Mouse (Mus musculus): ENCODE measurements around the gene Elmod1. TPM values are rescaled to one million over a fixed set of nuclear protein-coding genes. Genes with fewer than 3 reads are reported as not detected.

The Elmod1 gene
- total and polyA plus RNA-seq, 3 experiments, result not detected

DNA sequence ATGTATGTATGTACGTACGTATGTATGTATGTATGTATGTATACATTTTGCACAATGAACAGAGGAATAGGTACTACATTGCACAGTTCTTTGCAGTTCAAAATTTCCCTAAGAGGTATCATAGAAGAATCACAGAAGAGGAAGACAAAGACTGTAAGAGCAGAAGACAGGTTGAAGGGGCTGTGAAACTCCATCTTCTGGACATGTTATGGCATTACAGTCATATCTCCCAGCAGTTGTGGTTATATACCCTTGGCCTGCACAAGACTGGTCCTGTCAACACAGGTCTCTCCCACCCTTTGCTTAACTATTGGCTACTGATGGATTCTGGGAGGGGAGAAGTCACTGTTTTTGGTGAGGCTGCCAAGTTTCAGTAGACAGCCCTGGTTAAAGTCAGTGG, 27.6 kb downstream of the Elmod1 start:
- Histone ChIP-seq H3K4me1 (ENCODE audit: control insufficient read depth in 1 of 2, insufficient read depth in 2 of 2) (no peaks in the 10 kb centered on the region), H3K4me3 (replicated peaks in 1 of 3; ENCODE audit: low read depth in 2 of 3, low read length in 2 of 3, poor library complexity in 1 of 3) (no peak overlapping the region), H3K27ac (ENCODE audit: insufficient read depth, low read depth) (no peak overlapping the region), H3K36me3 (replicated peaks in 1 of 2; ENCODE audit: control insufficient read depth in 1 of 2, insufficient read depth in 1 of 2, low read length in 1 of 2) (no peaks in the 10 kb centered on the region), H3K79me2 (replicated peaks; ENCODE audit: control insufficient read depth, extremely low read depth, insufficient read depth, poor library complexity, severe bottlenecking) (no peaks in the 10 kb centered on the region; the same call in 1 of the 2 replicates), H3K9ac (ENCODE audit: insufficient read depth, low read depth) (no peak overlapping the region), H3K4me2 (ENCODE audit: insufficient read depth, low read depth, poor library complexity, severe bottlenecking) (no peak overlapping the region), H3K9me3 (replicated peaks; ENCODE audit: low read length) (no peaks in the 10 kb centered on the region), H3K27me3 (replicated peaks) (no peaks in the 10 kb centered on the region)
- in situ Hi-C loops (cut with MboI; ENCODE audit: low pct_ligation_motif_present, low pct_unique_long_range_greater_than_20kb, low sequenced_read_pairs), result no loop called here
- dilution Hi-C loops (cut with MboI; ENCODE audit: extremely low pct_ligation_motif_present, extremely low pct_unique_long_range_greater_than_20kb, low sequenced_read_pairs), result no loop called here
- TF ChIP-seq CTCF (conservative IDR thresholded peaks at IDR 0.05 in 1 of 2, IDR thresholded peaks at IDR 0.05 in 1 of 2; ENCODE audit: low read depth in 2 of 2, low read length in 2 of 2) (peak; percentile 36 to 72; a peak in 3 of 4 replicates), SMC3 (IDR thresholded peaks at IDR 0.05; ENCODE audit: low read depth, low read length) (peak; percentile 70), CHD1 (IDR thresholded peaks at IDR 0.05; ENCODE audit: low read depth, low read length) (no peak), RAD21 (IDR thresholded peaks at IDR 0.05; ENCODE audit: low read depth, low read length) (peak; percentile 32)
- DNase-seq (ENCODE audit: extremely low read depth), result peak; percentile 24

DNA sequence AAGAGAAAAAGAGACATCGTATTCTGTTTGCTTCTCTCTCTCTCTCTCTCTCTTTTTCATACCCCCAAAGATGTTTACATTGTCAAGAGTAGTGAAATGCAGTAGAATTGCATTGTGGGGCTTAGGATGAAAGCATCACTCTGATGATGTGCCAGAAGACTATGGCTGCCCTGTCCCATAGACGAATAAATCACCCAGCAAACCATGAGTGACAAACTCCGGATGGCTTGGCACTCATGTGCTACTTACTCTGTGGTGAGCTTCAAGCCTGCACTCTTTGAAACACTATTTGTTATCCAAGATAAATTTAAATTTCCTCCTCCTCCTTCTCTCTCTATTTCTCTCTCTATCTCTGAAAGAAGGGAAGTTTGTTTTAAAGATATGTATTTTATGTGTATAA, 36.5 kb downstream of the Elmod1 start:
- H3K9ac ChIP-seq (ENCODE audit: insufficient read depth, low read depth), result no peak overlapping the region
- TF ChIP-seq SIN3A (IDR thresholded peaks at IDR 0.05; ENCODE audit: low read length) (no peak), MAZ (IDR thresholded peaks at IDR 0.05; ENCODE audit: low read depth, low read length) (no peak), CHD1 (IDR thresholded peaks at IDR 0.05; ENCODE audit: low read depth, low read length) (no peak), MEF2A (IDR thresholded peaks at IDR 0.05; ENCODE audit: borderline replicate concordance, low read depth, low read length) (no peak)
- no peaks in the 10 kb centered on the region for H3K9me3 ChIP-seq (replicated peaks; ENCODE audit: low read length)
- H3K27ac ChIP-seq (ENCODE audit: insufficient read depth, low read depth), result no peak overlapping the region
- H3K4me2 ChIP-seq (ENCODE audit: insufficient read depth, low read depth, poor library complexity, severe bottlenecking), result no peak overlapping the region
- H3K36me3 ChIP-seq (replicated peaks in 1 of 2; ENCODE audit: control insufficient read depth in 1 of 2, insufficient read depth in 1 of 2, low read length in 1 of 2), result no peaks in the 10 kb centered on the region
- no peaks in the 10 kb centered on the region for H3K4me1 ChIP-seq (ENCODE audit: control insufficient read depth in 1 of 2, insufficient read depth in 2 of 2)
- H3K79me2 ChIP-seq (replicated peaks; ENCODE audit: control insufficient read depth, extremely low read depth, insufficient read depth, poor library complexity, severe bottlenecking), result no peaks in the 10 kb centered on the region
- DNase-seq (ENCODE audit: extremely low read depth), result no peak
- H3K27me3 ChIP-seq (replicated peaks), result no peaks in the 10 kb centered on the region
- no peak overlapping the region for H3K4me3 ChIP-seq (replicated peaks in 1 of 3; ENCODE audit: low read depth in 2 of 3, low read length in 2 of 3, poor library complexity in 1 of 3)
- in situ Hi-C loops (cut with MboI; ENCODE audit: low pct_ligation_motif_present, low pct_unique_long_range_greater_than_20kb, low sequenced_read_pairs), result no loop called here
- dilution Hi-C loops (cut with MboI; ENCODE audit: extremely low pct_ligation_motif_present, extremely low pct_unique_long_range_greater_than_20kb, low sequenced_read_pairs), result no loop called here

DNA sequence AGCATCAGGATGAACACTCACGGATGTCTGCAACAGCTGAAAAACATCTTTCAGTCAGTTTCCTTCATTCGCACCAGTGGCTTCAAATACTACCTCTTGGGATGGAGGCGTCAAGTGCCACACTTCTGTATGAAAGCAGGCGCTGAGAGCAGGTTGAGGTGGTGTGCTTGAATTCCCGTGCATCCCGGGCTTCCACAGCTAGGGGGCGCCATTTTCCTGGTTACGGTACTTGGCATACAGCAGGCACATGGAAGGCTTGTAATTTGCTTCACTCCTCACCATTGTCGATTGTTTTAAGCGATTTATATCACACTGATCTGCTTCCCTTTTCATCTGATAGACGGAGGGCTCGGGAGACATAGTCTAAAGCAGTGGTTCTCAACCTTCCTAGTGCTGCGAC, 40.9 kb downstream of the Elmod1 start:
- no peak overlapping the region for H3K27ac ChIP-seq (ENCODE audit: insufficient read depth, low read depth)
- no peaks in the 10 kb centered on the region for H3K4me1 ChIP-seq (ENCODE audit: control insufficient read depth in 1 of 2, insufficient read depth in 2 of 2)
- H3K36me3 ChIP-seq (replicated peaks in 1 of 2; ENCODE audit: control insufficient read depth in 1 of 2, insufficient read depth in 1 of 2, low read length in 1 of 2), result no peaks in the 10 kb centered on the region
- no peaks in the 10 kb centered on the region for H3K27me3 ChIP-seq (replicated peaks)
- in situ Hi-C loops (cut with MboI; ENCODE audit: low pct_ligation_motif_present, low pct_unique_long_range_greater_than_20kb, low sequenced_read_pairs) (no loop called here), dilution Hi-C loops (cut with MboI; ENCODE audit: extremely low pct_ligation_motif_present, extremely low pct_unique_long_range_greater_than_20kb, low sequenced_read_pairs) (no loop called here)
- DNase-seq (ENCODE audit: extremely low read depth), result peak; percentile 35
- H3K4me2 ChIP-seq (ENCODE audit: insufficient read depth, low read depth, poor library complexity, severe bottlenecking), result no peak overlapping the region
- H3K9me3 ChIP-seq (replicated peaks; ENCODE audit: low read length), result no peaks in the 10 kb centered on the region
- no peak overlapping the region for H3K9ac ChIP-seq (ENCODE audit: insufficient read depth, low read depth)
- no peak overlapping the region for H3K4me3 ChIP-seq (replicated peaks in 1 of 3; ENCODE audit: low read depth in 2 of 3, low read length in 2 of 3, poor library complexity in 1 of 3)
- TF ChIP-seq MAX (IDR thresholded peaks at IDR 0.05; ENCODE audit: low read length) (peak; percentile 68), CTCF (conservative IDR thresholded peaks at IDR 0.05 in 1 of 2, IDR thresholded peaks at IDR 0.05 in 1 of 2; ENCODE audit: low read depth in 2 of 2, low read length in 2 of 2) (peak; percentile 51 to 66; a peak in 3 of 4 replicates), SMC3 (IDR thresholded peaks at IDR 0.05; ENCODE audit: low read depth, low read length) (peak; percentile 33), SIN3A (IDR thresholded peaks at IDR 0.05; ENCODE audit: low read length) (no peak), ZNF384 (IDR thresholded peaks at IDR 0.05; ENCODE audit: low read depth, low read length) (no peak), RAD21 (IDR thresholded peaks at IDR 0.05; ENCODE audit: low read depth, low read length) (peak; percentile 25), TCF12 (IDR thresholded peaks at IDR 0.05; ENCODE audit: low read depth, low read length) (no peak), ELF1 (IDR thresholded peaks at IDR 0.05; ENCODE audit: low read depth, low read length) (no peak), MXI1 (IDR thresholded peaks at IDR 0.05; ENCODE audit: low read depth, low read length) (no peak), RCOR1 (conservative IDR thresholded peaks at IDR 0.05; ENCODE audit: low read depth, low read length) (no peak), POLR2AphosphoS2 (IDR thresholded peaks at IDR 0.05; ENCODE audit: low read depth, low read length) (no peak), EP300 (IDR thresholded peaks at IDR 0.05; ENCODE audit: low read length) (no peak), POLR2A (IDR thresholded peaks at IDR 0.05; ENCODE audit: low read depth, low read length) (no peak), TBP (conservative IDR thresholded peaks at IDR 0.05; ENCODE audit: low read depth, low read length) (no peak), GABPA (IDR thresholded peaks at IDR 0.05; ENCODE audit: insufficient replicate concordance, low read depth, low read length) (no peak)
- H3K79me2 ChIP-seq (replicated peaks; ENCODE audit: control insufficient read depth, extremely low read depth, insufficient read depth, poor library complexity, severe bottlenecking), result no peaks in the 10 kb centered on the region
